Mouse (Mus musculus) liver, embryonic 14.5 days (tissue): ENCODE results near the gene Ntsr1. TPM values are rescaled to one million over a fixed set of nuclear protein-coding genes. Genes with fewer than 3 reads are reported as not detected.

Experiments used
- ATAC-seq: fragments of 200-750 bp; cut with Nextera tagmentation; 2 replicates; pipeline ENCODE4 v1.8.0; 2017; ENCODE audit warnings: moderate number of reproducible peaks, mild to moderate bottlenecking, moderate library complexity; ENCODE audit not compliant: insufficient read depth
- DNase-seq, 3 experiments: peaks; one replicate each; pipeline ENCODE4 v3.0.0-alpha.2; 2012 to 2013; ENCODE audit warnings: low read depth in 3 of 3, low spot score in 3 of 3
- H3K27ac ChIP-seq: fragments of 300-500 bp; sonication (generic); 2 replicates; pipeline ENCODE4 v1.5.1; 2014; ENCODE audit warnings: moderate library complexity, mild to moderate bottlenecking, control low read depth, inconsistent platforms
- H3K27me3 ChIP-seq: fragments of 300-500 bp; sonication (generic); 2 replicates; pipeline ENCODE4 v1.6.1; 2014; ENCODE audit warnings: mild to moderate bottlenecking, low read length, moderate library complexity; ENCODE audit not compliant: control insufficient read depth, insufficient read depth
- H3K36me3 ChIP-seq: fragments of 300-500 bp; sonication (generic); replicated peaks from 2 replicates; pipeline ENCODE4 v1.6.1; 2014; ENCODE audit warnings: low read depth; ENCODE audit not compliant: control insufficient read depth, insufficient read depth
- H3K4me1 ChIP-seq, 2 experiments: fragments of 200-500 bp in 1 of 2; fragments of 300-500 bp in 1 of 2; sonication (generic) in 1 of 2; replicated peaks; 2 replicates each; pipeline ENCODE4 v1.6.1; 2012 to 2014; ENCODE audit warnings: antibody characterized with exemption in 1 of 2, inconsistent platforms in 1 of 2, low read length in 1 of 2; ENCODE audit not compliant: control insufficient read depth in 2 of 2, insufficient read depth in 2 of 2
- H3K4me2 ChIP-seq: fragments of 300-500 bp; sonication (generic); 2 replicates; pipeline ENCODE4 v1.6.1; 2014; ENCODE audit warnings: low read depth, mild to moderate bottlenecking, control low read depth, moderate library complexity
- H3K4me3 ChIP-seq, 2 experiments: fragments of 200-500 bp in 1 of 2; fragments of 300-500 bp in 1 of 2; sonication (generic) in 1 of 2; 2 replicates each; pipeline ENCODE4 v1.5.1; 2012 to 2014; ENCODE audit warnings: low read depth in 2 of 2, low read length in 2 of 2, mild to moderate bottlenecking in 2 of 2, control low read depth in 1 of 2, inconsistent platforms in 1 of 2, moderate library complexity in 1 of 2; ENCODE audit not compliant: insufficient read depth in 1 of 2
- H3K9ac ChIP-seq: fragments of 300-500 bp; sonication (generic); replicated peaks from 2 replicates; pipeline ENCODE4 v1.6.1; 2014; ENCODE audit warnings: mild to moderate bottlenecking, control low read depth, moderate library complexity
- H3K9me3 ChIP-seq: fragments of 300-500 bp; sonication (generic); 2 replicates; pipeline ENCODE4 v1.6.1; 2016; ENCODE audit warnings: low read length, mixed read lengths; ENCODE audit not compliant: control insufficient read depth
- CTCF ChIP-seq: IDR thresholded peaks from 2 replicates; pipeline ENCODE4 v1.5.1; 2016; ENCODE audit warnings: antibody characterized with exemption, low read depth, control low read depth
- EP300 ChIP-seq: IDR thresholded peaks from 2 replicates; pipeline ENCODE4 v1.6.1; 2016; ENCODE audit warnings: antibody characterized with exemption, low read depth
- WGBS: fragments of 180-500 bp; shearing (Covaris S2); extraction: QIAGEN DNeasy Blood & Tissue Kit; methylation state at CpG from one replicate; pipeline ENCODE4 v1.1.7; 2014; ENCODE audit not compliant: insufficient replicate concordance; 5-methylcytosine and 5-hydroxymethylcytosine counted together
- polyA plus RNA-seq, 2 experiments: library from polyadenylated mRNA; depleted of rRNA in 1 of 2; stranded (reverse) in 1 of 2; unstranded in 1 of 2; fragments of >200 nt; fragmentation: Nextera tagmentation in 1 of 2; extraction: Ambion mirVana in 1 of 2; gene quantifications; 2 replicates each; pipeline versions ENCODE4 v1.2.1 to v1.2.3; 2012 to 2014

Ntsr1 gene
- polyA plus RNA-seq, 2 experiments = 0.04 TPM; not detected in 1

- Histone ChIP-seq H3K36me3 (no peaks in the 10 kb centered on the region), H3K4me2 (no peak overlapping the region), H3K9me3 (no peaks in the 10 kb centered on the region), H3K27ac (no peak overlapping the region), H3K4me3 (no peak overlapping the region), H3K4me1 (no peaks in the 10 kb centered on the region), H3K9ac (no peak overlapping the region), H3K27me3 (no peaks in the 10 kb centered on the region)
- TF ChIP-seq EP300 = no peak
- ATAC-seq (no peak), DNase-seq (no peak)
- WGBS = 26% methylated on average over 7 of the region's 7 CpGs
These were observed 30.4 kb downstream of the Ntsr1 start for GRCm38 (mm10) chr2:180530130-180530529.

- no peak overlapping the region for H3K9ac ChIP-seq
- H3K27me3 ChIP-seq = no peaks in the 10 kb centered on the region
- ATAC-seq (no peak), DNase-seq (no peak)
- H3K9me3 ChIP-seq = no peaks in the 10 kb centered on the region
- no peak overlapping the region for H3K4me3 ChIP-seq
- H3K27ac ChIP-seq = no peak overlapping the region
- no peaks in the 10 kb centered on the region for H3K4me1 ChIP-seq
- H3K36me3 ChIP-seq = no peaks in the 10 kb centered on the region
- H3K4me2 ChIP-seq = no peak overlapping the region
- TF ChIP-seq EP300 = no peak
- TF ChIP-seq CTCF = no peak
- 37% methylated on average over 3 of the region's 3 CpGs for WGBS
These were observed 30.8 kb downstream of the Ntsr1 start for GRCm38 (mm10) chr2:180530584-180530983.

GRCm38 (mm10) chr2:180531671-180532385, 32.1 kb downstream of the Ntsr1 start:
- Histone ChIP-seq H3K27me3 (no peaks in the 10 kb centered on the region), H3K36me3 (no peaks in the 10 kb centered on the region), H3K27ac (no peak overlapping the region), H3K4me2 (no peak overlapping the region), H3K9me3 (no peaks in the 10 kb centered on the region), H3K4me1 (no peaks in the 10 kb centered on the region), H3K9ac (no peak overlapping the region), H3K4me3 (no peak overlapping the region)
- WGBS = 53% methylated on average over 7 of the region's 7 CpGs
- DNase-seq (no peak), ATAC-seq (no peak)
- TF ChIP-seq CTCF = no peak
- no peak for TF ChIP-seq EP300

GRCm38 (mm10) chr2:180532386-180532995, 32.7 kb downstream of the Ntsr1 start:
- Histone ChIP-seq H3K4me1 (no peaks in the 10 kb centered on the region), H3K9ac (no peak overlapping the region), H3K27me3 (no peaks in the 10 kb centered on the region), H3K4me3 (no peak overlapping the region), H3K4me2 (no peak overlapping the region), H3K27ac (no peak overlapping the region), H3K36me3 (no peaks in the 10 kb centered on the region), H3K9me3 (no peaks in the 10 kb centered on the region)
- ATAC-seq (no peak), DNase-seq (no peak)
- 52% methylated on average over 6 of the region's 6 CpGs for WGBS
- TF ChIP-seq CTCF = no peak

- TF ChIP-seq EP300 = no peak
- TF ChIP-seq CTCF = no peak
These were observed 33.5 kb downstream of the Ntsr1 start for GRCm38 (mm10) chr2:180533237-180533636.

More at GRCm38 (mm10) chr2:180533237-180533636, 33.5 kb downstream of the Ntsr1 start:
- Histone ChIP-seq H3K27me3 (no peaks in the 10 kb centered on the region), H3K4me3 (no peak overlapping the region), H3K27ac (no peak overlapping the region), H3K36me3 (no peaks in the 10 kb centered on the region), H3K9me3 (no peaks in the 10 kb centered on the region), H3K4me2 (no peak overlapping the region), H3K4me1 (no peaks in the 10 kb centered on the region), H3K9ac (no peak overlapping the region)
- no peak for DNase-seq
- WGBS = 25% methylated on average over 4 of the region's 4 CpGs
- no peak for ATAC-seq
